ENCODE assay signal across 8 mouse cellular contexts in genomic region chr4:102589537-102590031, GRCm38 (mm10).
DNase-seq lines count a peak whose midpoint lies in the region; ATAC-seq and TF ChIP-seq lines count a peak whose summit lies in the region.

No protein-coding gene starts in this region.

- under 1% methylated on average over 9 of the region's 9 CpGs for WGBS in forebrain, embryonic 11.5 days
- 14% methylated on average over 9 of the region's 9 CpGs for WGBS in intestine, embryonic 16.5 days
- 3% methylated on average over 9 of the region's 9 CpGs for WGBS in limb, embryonic 10.5 days
- 88% methylated on average over 9 of the region's 9 CpGs for WGBS in thymus, adult 2 months

- no peaks in the 10 kb centered on the region for H3K36me3 ChIP-seq in testis, adult 2 months (ENCODE audit: control insufficient read depth, insufficient read depth, low read length)
- no peaks in the 10 kb centered on the region for H3K36me3 ChIP-seq in forebrain, embryonic 11.5 days (ENCODE audit: control insufficient read depth, insufficient read depth, low read length)
- H3K36me3 ChIP-seq in intestine, embryonic 16.5 days (ENCODE audit: control insufficient read depth, insufficient read depth, low read length): no peaks in the 10 kb centered on the region
- no peaks in the 10 kb centered on the region for H3K36me3 ChIP-seq in limb, embryonic 10.5 days
- H3K36me3 ChIP-seq in thymus, adult 2 months (ENCODE audit: control insufficient read depth, insufficient read depth, low read length): peaks cover 34% of the 10 kb centered on the region

- no peak for DNase-seq in testis, postnatal 14 days (ENCODE audit: low spot score)
- peak; percentile 60 for DNase-seq in forebrain, embryonic 11.5 days (ENCODE audit: low spot score)
- no peak for DNase-seq in limb, embryonic 10.5 days (ENCODE audit: low spot score)
- DNase-seq in right cerebral cortex, adult 18-20 months: peak; percentile 72
- DNase-seq in thymus, adult 2 months: no peak

- TF ChIP-seq CTCF in testis, adult 2 months (IDR thresholded peaks at IDR 0.05; ENCODE audit: control insufficient read depth, insufficient read depth, insufficient replicate concordance, low read depth, low read length): no peak
- no peak for TF ChIP-seq CTCF in thymus, adult 2 months (IDR thresholded peaks at IDR 0.05; ENCODE audit: borderline replicate concordance, control insufficient read depth, extremely low read depth, insufficient read depth, low read length, poor library complexity)

- no peak overlapping the region; the same call in 1 of the 2 replicates for H3K4me3 ChIP-seq in testis, adult 2 months (ENCODE audit: control insufficient read depth, low read depth, low read length)
- H3K4me3 ChIP-seq in forebrain, embryonic 11.5 days (ENCODE audit: low read depth, low read length): peak overlapping the region; percentile 1; the same call in 1 of the 2 replicates
- peak overlapping the region; percentile 6 for H3K4me3 ChIP-seq in intestine, embryonic 16.5 days (ENCODE audit: low read length)
- H3K4me3 ChIP-seq in limb, embryonic 10.5 days: peak overlapping the region; percentile 29; the same call in 1 of the 2 replicates
- H3K4me3 ChIP-seq in thymus, adult 2 months (ENCODE audit: control insufficient read depth, insufficient read depth, low read length): no peak overlapping the region

- peak overlapping the region; percentile 14; the same call in 1 of the 2 replicates for H3K27ac ChIP-seq in testis, adult 2 months (ENCODE audit: control insufficient read depth, insufficient read depth, low read depth, low read length)
- peak overlapping the region; percentile 13; the same call in 1 of the 2 replicates for H3K27ac ChIP-seq in forebrain, embryonic 11.5 days (ENCODE audit: low read depth, low read length)
- no peak overlapping the region for H3K27ac ChIP-seq in intestine, embryonic 16.5 days (ENCODE audit: low read length)
- no peak overlapping the region for H3K27ac ChIP-seq in limb, embryonic 10.5 days
- H3K27ac ChIP-seq in thymus, adult 2 months (ENCODE audit: control insufficient read depth, insufficient read depth, low read length): no peak overlapping the region

- peak; percentile 47; the same call in 1 of the 2 replicates for ATAC-seq in forebrain, embryonic 11.5 days (replicated peaks; ENCODE audit: low FRiP score)
- ATAC-seq in intestine, embryonic 16.5 days: peak; percentile 39; the same call in 1 of the 2 replicates
- ATAC-seq in erythroid progenitor cell, adult 5-6 weeks (replicated peaks; ENCODE audit: low FRiP score, poor library complexity, severe bottlenecking): no peak

- H3K27me3 ChIP-seq in testis, adult 2 months (ENCODE audit: control insufficient read depth, insufficient read depth, low read length): no peaks in the 10 kb centered on the region
- peaks cover 2% of the 10 kb centered on the region; the same call in 1 of the 2 replicates for H3K27me3 ChIP-seq in forebrain, embryonic 11.5 days (ENCODE audit: control insufficient read depth, insufficient read depth, low read length)
- H3K27me3 ChIP-seq in intestine, embryonic 16.5 days (replicated peaks; ENCODE audit: control insufficient read depth, insufficient read depth, low read length): no peaks in the 10 kb centered on the region
- H3K27me3 ChIP-seq in limb, embryonic 10.5 days (ENCODE audit: low read depth, poor library complexity, severe bottlenecking): no peaks in the 10 kb centered on the region
- no peaks in the 10 kb centered on the region for H3K27me3 ChIP-seq in thymus, adult 2 months (ENCODE audit: control insufficient read depth, insufficient read depth, low read length)

- H3K9me3 ChIP-seq in forebrain, embryonic 11.5 days (ENCODE audit: control insufficient read depth, low read length): no peaks in the 10 kb centered on the region
- no peaks in the 10 kb centered on the region for H3K9me3 ChIP-seq in intestine, embryonic 16.5 days (ENCODE audit: control insufficient read depth, low read length)
- H3K9me3 ChIP-seq in limb, embryonic 10.5 days (replicated peaks): no peaks in the 10 kb centered on the region

- H3K4me1 ChIP-seq in testis, adult 2 months (ENCODE audit: control insufficient read depth, insufficient read depth, low read length): peaks cover 3% of the 10 kb centered on the region
- H3K4me1 ChIP-seq in forebrain, embryonic 11.5 days (replicated peaks; ENCODE audit: control insufficient read depth, insufficient read depth, low read length): peaks cover 11% of the 10 kb centered on the region
- peaks cover 22% of the 10 kb centered on the region for H3K4me1 ChIP-seq in intestine, embryonic 16.5 days (ENCODE audit: control insufficient read depth, insufficient read depth, low read length)
- peaks cover 21% of the 10 kb centered on the region for H3K4me1 ChIP-seq in limb, embryonic 10.5 days
- H3K4me1 ChIP-seq in thymus, adult 2 months (replicated peaks; ENCODE audit: control insufficient read depth, insufficient read depth, low read length): peaks cover 9% of the 10 kb centered on the region; the same call in 1 of the 2 replicates

- H3K4me2 ChIP-seq in forebrain, embryonic 11.5 days (ENCODE audit: low read depth, low read length, severe bottlenecking): peak overlapping the region; percentile 48
- peak overlapping the region; percentile 50 for H3K4me2 ChIP-seq in intestine, embryonic 16.5 days (ENCODE audit: low read depth, low read length)

- no peak for TF ChIP-seq POLR2A in testis, adult 2 months (IDR thresholded peaks at IDR 0.05; ENCODE audit: control insufficient read depth, low read depth, low read length)
- TF ChIP-seq POLR2A in thymus, adult 2 months (IDR thresholded peaks at IDR 0.05; ENCODE audit: control insufficient read depth, extremely low read depth, insufficient read depth, low read length, poor library complexity): no peak

- peak overlapping the region; percentile 37 for H3K9ac ChIP-seq in forebrain, embryonic 11.5 days (ENCODE audit: low read length)
- peak overlapping the region; percentile 31; the same call in 1 of the 2 replicates for H3K9ac ChIP-seq in intestine, embryonic 16.5 days (ENCODE audit: low read depth, low read length)

Comparison
In these comparisons a context has a peak if more than half of its experiments do, and no peak if none do; other contexts are left out.
1. H3K27ac ChIP-seq: peak in testis, adult 2 months (single experiment) and forebrain, embryonic 11.5 days (single experiment); none in intestine, embryonic 16.5 days (single experiment), limb, embryonic 10.5 days (single experiment) and thymus, adult 2 months (single experiment).
2. H3K4me3 ChIP-seq: peak in forebrain, embryonic 11.5 days (single experiment), intestine, embryonic 16.5 days (single experiment) and limb, embryonic 10.5 days (single experiment); none in testis, adult 2 months (single experiment) and thymus, adult 2 months (single experiment).
3. DNase-seq: peak in forebrain, embryonic 11.5 days (single experiment) and right cerebral cortex, adult 18-20 months (single experiment); none in testis, postnatal 14 days (single experiment), limb, embryonic 10.5 days (single experiment) and thymus, adult 2 months (single experiment).